Mouse (Mus musculus): ENCODE data around the gene Mrps18a.

Gene Mrps18a

DNA sequence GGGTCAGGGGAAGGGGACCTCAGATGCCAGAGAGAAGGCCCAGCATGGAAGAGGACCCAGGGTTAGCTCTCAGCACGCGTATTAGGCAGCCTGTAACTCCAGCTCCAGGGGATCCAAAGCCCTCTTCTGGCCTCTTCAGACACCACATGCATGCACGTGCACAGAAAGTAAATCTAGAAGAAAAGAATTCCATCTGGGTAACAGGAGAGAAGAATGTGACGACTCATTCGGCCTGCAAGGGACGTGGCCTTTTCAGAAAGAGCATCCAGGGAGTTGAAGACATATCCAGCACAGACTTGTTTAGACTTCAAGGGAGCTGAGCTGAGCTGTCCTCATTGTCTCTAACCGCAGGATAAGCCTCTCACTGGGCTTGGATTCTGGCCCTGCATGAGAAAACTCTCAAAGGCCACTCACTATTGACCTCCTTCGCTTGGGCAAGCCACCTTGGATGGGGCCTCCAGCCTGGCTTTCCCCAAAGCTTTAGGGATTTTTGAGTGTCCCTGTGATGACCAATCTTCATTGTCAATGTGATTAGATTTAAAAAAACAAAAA is 8.1 kb upstream of the Mrps18a start:
- no peak for DNase-seq

DNA sequence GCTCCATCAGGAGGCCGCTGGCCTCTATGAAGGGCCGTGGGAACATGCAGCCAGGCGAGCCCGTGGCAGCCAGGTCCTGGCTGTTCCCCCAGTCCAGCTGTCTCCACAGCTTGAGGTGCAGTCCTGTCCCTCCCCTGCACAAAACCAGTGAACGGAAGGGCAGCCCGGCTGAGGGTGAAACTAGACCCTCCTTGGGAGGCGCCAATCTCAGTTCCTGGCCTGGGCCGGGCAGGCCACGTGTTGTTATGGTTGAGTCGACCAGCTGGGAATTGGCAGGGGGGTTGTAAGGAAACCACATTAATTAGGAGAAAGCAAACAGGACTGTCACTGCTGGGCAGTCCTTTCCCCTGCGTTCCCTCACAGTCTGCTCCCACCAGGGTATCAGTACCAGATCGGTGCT is 6.3 kb upstream of the Mrps18a start:
- no peak for DNase-seq

DNA sequence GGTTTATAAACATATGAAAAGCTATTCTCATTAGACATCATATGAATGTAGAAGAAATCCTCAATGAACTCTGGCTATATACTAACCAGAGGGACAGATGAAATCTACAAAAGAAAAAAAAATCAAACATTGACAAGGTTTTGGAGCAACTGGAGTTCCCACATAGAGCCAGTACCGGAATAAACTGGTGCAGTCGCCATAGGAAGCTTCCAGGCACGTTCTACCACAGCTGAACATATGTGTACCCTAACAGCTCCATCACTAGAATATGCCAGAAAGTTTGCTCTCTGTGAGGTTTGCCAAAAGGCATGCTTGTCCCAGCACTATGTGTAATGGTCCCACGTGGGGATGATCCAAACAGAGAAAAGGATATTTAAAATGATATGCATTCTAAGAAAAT is 2.5 kb upstream of the Mrps18a start:
- no peak for DNase-seq

DNA sequence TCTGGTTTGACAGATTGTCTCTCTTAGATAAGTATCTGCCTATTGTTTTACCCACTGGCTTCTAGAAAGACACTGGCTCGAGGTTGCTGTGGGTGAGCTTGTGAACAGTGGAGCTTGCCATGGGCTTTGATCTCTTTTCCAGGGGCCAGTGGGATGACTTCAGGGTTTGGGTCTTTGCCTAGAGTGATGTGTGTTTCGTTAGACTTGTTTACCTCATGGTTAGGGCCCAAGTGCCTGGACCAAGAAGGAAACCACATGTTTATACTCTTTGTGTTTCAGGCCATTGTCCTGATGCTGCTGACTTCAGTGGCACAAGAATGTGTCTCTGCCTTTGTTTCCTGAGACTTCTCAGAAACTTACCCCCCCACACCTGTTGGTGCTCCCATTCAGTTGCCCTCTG is 4.7 kb downstream of the Mrps18a start:
- DNase-seq = no peak

DNA sequence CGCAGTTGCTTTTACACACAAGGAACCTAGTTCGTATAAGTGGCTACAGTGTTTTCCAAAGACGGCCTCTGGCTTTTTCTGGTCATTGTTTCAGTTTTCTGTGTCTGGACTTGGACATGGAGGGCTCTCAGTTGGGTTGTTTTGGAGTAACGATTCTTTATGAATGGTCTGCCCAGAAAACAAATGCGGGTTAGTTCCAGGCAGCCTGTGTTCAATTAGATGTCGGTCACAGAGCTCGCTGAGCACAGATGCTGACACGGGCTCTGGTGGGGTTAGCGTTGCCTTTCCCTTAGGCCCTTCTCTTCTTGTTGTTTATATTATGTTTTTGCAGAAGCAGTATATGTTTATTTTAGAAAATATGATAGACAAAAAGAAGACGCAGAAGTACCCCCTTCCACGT is 5.4 kb downstream of the Mrps18a start:
- DNase-seq = no peak

DNA sequence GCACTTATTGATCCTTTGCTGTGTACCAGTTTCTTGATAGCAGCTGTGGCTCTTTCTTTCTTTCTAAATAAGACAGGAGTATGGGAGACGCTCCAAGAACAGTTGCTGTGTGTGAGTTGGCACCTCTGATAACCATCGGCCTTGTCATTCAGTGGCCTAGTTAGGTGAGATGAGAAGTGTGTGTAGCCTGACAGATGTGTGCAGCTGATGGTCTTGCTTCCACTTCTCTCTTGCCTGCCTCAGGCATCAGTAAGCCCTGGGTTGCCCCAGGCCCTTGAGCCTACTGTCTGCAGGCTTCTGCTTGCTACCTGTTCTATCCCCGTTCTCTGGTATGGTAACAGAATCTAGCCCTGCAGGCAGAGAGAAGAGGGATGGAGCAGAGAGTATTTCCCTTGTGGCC is 6.1 kb downstream of the Mrps18a start:
- DNase-seq = no peak

DNA sequence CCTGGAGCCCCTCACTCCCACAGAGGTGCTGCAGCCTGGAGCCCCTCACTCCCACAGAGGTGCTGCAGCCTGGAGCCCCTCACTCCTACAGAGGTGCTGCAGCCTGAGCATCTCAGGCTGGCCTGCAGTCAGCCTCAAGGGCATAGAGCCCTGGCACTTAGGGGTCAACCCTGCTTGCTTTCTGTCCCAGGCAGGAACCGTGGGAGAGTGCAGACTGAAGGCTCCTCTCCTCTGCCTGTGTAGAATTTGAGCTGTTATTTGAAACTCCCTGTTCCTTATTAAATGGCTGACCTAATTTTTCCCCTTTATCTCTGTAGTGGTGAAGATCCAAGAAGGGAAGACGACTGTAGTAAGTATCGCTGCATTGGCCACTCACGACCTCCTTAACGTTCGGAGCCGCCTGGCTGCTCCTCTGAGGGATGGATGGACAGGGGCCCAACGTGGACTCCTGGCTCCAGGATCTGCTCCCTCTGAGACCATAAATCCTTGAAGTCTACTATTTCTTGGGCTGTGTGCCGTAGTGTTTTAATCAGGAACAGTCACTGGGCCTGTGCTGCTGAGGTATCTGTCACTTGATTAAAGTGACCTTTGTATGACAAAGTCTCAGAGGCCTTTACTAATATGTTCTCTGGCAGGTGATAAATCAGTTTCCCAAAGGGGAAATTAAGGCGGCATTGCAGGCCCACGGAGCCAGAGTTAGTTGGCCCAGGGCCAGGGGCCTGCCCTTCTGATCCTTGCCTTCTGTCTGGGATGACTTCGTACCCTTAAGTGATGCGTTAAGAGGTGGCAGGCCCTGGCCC is 7.0 kb downstream of the Mrps18a start:
- no peak for DNase-seq

DNA sequence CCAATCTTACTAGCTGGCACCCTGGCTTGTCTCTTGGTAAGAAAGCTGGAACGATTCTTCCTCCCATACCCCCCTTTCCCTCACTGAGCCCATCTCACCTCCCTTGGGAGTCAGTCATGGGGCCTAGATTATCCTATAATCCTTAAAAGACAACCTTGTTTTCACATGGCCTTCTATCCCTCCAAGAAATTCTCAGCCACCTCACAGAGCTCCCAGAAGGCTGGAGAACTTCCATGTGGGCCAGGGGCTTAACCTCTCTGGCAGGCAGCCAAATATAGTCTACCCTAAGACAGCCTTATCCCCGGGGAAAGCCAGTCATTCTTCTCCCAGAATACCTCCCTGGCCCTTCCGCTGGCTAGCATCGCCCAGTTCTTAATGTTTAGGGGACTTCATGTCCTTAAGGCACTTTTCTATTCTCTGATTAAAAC is 7.7 kb downstream of the Mrps18a start:
- DNase-seq = no peak

DNA sequence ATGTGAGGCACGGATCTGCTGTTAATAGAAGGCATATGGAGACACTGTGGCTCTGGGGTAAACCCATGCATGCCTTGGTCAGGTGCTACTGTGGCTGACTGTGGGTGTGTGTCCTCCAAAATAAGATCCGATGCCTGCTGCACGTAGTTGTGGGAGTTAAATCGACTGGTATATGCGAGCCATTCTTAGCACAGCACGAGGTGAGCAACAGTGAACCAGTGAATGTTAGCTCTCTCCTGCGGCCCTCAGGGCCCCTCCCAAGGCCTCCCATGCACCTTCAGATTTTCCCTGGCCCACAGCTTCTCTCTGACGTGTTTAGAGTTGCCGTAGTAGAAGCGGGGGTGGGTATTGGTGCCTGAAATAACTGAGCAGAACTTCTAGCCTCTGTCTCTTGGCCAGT is 8.9 kb downstream of the Mrps18a start:
- DNase-seq = no peak

DNA sequence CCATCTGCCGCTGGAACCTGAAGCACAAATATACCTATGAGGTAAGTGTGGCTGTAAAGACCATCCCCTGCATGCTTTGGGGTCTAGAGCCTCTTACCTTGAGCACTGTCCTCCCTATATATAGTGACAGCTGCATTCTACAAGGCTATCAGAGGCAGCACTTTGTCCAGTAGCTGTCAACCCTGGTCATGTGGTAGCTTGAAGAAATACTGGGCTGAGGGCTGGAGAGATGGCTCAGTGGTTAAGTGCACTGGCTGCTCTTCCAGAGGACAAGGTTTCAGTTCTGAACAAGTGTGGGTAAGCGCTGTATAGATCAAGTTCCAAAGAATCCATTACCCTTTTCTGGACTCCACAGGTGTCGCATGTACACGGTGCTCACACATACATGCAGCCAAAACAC is 12.0 kb downstream of the Mrps18a start:
- no peak for DNase-seq

DNA sequence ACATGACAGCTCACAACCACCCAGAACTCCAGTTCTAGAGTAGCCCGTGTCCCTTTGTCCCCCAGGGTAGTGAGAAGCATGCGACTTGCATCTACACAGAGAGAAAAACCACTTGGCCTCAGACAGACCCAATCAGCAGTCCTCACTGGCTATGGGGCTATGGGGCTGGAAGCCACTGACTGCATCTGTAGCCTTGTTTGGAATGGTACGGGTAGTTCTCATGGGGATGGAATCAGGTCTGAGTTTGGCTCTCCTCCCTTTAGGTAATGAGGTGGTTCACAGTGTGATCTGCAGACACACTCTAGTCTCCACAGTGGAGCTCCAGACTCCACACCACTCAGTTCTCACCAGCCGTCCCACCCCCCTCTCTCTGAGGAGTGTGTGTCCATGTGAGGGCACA is 12.5 kb downstream of the Mrps18a start:
- no peak for DNase-seq

DNA sequence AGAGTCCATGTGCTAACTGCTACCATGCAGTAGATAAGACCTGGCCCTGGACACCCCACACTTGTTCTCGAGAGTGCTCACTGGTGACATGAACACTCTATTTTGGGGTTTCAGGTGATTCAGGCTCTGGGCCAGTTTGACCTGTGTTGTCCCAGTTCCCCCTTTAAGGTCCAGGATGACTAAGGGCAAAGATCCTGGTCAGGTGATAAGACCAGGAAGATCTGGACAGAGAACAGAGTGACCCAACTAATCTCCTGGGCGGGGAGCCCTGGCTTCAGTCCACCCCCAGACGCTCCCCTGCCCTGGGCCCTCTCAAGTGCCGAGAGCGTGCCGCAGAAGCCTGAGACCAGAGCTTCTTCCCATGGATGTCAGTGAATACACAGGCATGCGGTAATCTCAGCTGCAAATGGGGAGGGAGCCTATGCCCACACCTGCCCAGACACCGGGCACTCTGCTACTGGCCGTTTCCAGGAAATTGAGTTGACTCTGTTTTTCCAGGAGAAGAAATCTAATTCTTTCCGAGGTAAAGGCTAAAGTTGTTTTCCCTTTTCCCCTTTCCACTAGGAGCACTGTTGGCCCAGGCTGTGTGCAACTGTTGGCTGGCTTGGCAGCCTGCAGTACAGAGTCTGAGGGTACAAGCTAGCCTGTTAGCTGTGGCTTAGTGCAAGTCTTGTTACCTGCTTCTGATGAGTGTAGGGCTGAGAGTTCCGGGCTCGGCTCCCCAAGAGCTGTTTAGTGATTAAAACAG is 13.3 kb downstream of the Mrps18a start:
- DNase-seq = no peak

DNA sequence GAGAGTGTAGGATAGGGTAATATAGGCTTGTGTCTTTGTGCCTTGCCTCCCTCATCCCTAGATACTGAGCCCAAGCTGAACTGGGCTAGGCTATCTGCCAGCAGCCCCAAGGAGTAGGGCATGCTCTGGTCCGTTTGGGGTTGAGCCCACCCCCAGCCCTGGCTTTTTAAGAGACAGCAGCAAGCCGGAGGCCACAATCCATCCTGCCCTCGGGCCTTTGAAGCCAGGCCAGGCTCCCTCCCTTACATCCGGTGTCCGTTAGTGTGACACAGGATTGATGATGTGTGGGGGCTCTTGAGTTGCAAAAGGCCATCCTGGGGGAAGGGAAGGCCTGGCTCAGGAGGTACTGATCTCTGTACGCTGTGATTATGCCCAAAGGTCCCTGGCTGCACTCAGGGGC is 15.8 kb downstream of the Mrps18a start:
- DNase-seq = no peak

DNA sequence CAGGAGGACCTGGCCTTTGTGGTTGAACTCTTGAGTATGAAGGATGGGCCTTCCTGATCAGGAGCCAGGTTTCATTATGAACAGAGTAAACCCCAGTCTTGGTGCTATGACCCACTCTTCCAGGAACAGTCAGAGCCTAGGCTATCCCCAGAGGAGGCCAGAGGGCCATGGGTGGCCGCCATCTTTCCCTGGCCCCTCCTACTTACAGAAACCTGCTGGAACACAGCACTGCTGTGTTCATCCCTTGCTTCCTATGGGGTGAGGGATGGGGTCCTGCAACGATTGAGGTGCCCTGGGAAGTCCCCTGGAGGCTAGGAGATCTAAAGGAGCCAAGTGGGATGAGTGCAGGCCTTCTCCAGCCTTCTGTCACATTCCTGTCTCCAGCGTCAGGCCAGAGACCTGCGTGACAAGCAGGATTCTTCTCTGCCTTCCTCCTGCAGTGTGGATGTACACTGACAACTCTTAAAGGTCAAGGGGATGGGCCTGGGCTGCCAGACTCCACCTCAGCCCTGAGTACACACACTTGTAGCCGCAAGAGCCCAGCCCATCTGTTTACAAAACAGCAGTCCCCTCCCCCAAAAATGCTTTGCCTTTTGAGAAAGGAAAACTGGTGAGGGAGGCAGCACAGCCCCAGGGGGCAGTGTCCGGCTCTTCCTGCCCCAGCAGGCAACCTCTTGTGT is 17.2 kb downstream of the Mrps18a start:
- DNase-seq = no peak

DNA sequence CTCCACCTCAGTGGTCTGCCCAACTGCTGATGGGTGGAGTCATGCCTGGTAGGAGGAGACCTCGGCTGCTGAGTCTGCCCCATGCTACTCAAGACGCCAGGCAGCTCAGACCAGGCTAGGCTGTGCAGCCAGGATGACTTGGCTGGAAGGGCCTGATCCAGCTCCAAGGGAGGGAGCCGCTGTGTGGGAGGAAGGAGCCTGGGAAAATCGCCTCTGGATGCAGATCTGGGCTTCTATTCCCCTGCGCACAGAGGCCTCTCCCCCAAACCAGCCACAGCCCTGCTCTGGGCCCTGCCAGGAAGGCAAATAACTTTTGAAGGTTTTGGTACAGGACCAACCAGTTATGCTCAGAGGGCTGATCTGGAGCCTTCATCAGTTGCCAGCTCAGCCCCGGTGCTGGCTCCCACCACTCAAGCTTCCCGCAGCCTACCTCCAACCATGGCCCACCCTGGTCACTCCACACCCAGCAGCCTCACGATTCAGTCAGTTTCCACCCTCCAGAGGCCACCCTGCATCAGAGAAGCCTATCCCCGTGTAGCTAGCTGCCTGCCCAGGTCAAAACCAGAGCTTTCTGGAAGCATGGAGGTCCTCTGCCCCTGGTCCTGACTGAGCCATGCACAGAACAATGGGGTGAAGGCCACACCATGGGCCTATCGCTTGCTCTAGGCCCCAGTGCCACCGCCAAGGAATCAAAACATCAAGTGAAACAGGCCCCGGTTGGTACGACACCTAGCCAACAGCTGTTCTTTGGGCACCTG is 19.1 kb downstream of the Mrps18a start:
- DNase-seq = no peak

DNA sequence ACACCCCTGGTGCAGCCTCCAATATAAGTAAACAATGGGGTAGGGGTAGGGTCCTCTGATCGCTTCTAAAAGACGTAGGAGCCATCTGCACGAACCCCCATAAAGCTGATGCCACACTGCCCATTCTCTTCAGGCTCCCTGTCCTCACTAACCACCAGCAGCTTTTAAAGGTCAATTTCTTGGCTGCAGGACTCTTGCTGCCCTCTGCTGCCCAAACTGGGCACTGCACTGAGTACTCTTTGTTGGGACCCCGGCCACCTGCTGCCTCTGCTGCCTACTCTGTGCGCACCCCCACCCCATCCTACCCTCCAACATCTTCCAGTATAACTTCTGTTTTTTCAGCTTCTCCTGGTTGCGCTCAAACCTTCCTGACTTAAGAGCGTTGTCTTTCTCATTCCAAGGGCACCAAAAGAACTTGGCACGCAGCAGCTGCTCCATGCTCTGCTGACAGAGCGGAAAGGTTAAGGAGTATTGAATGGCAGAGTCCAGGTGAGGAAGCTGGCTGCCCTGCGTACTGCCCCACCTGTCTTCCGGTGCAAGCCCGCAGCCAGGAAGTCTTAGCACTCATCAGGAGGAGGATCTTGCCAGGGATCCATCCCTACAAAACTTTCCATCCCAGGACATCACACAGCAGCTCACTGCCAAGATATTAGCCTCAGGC is 21.4 kb downstream of the Mrps18a start:
- DNase-seq = peak; percentile 75

DNA sequence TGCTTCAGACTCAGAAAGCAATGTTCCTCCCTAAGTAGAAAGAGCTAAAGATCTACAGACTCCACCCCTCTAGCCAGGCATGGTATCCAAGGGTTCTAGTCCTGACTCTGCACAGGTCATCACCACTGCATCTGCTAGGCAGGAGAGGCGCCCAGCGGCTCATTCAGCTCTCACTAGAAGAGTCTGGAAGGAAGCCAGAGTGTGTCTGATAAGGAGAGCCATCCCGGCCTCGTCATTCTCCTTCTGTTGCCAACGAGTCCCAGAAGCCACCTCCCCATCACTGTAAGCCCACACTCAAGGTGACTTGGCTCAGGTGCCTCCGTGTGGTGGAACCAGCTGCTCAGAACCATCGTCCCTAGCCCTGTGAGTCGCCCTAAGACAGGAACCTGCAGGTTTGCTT is 22.1 kb downstream of the Mrps18a start:
- DNase-seq = no peak

DNA sequence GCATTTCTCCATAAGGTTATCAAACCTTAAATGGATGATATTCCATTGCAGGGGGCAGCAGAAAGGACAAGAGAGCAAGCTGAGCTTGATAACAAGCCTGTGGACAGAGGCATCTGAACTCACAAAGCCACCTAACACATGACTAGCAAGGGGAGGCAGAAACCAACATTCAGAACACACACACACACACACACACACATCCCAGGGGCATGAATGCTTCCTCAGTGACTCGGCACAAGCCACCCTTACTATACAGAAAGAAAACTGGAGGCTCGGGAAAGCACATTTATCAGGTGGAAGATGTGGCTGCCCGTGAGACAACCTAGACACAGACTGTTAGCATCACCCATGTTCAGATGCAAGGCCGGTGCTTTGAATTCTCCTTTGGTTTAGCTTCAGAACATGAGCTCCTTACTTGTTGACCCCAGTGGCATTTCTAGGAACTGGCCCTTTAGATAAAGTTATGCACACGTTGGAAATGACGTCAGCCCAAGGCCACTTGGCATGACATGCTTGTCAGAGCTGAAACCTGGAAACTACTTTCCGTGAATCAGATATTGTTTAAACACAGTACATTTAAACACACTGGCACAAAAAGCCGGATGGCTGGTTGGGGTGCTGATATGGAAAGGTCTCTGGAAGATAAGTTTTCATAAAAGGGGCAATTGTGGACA is 27.9 kb downstream of the Mrps18a start:
- DNase-seq = no peak

DNA sequence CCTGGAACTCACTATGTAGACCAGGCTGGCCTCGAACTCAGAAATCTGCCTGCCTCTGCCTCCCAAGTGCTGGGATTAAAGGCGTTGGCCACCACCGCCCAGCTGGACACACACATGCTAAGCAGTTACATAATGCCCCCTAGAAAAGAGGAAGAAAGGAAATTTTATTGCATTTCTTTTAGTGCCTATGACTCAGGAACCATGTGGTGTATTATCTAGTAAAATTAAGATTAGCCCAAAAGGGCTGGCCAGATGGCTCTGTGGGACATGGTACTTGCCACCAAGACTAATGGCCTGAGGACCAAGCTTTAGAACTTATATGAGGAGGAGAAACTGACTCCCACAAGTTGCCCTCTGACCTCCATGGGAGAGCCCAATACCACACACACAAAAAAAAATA is 29.1 kb downstream of the Mrps18a start:
- DNase-seq = no peak

DNA sequence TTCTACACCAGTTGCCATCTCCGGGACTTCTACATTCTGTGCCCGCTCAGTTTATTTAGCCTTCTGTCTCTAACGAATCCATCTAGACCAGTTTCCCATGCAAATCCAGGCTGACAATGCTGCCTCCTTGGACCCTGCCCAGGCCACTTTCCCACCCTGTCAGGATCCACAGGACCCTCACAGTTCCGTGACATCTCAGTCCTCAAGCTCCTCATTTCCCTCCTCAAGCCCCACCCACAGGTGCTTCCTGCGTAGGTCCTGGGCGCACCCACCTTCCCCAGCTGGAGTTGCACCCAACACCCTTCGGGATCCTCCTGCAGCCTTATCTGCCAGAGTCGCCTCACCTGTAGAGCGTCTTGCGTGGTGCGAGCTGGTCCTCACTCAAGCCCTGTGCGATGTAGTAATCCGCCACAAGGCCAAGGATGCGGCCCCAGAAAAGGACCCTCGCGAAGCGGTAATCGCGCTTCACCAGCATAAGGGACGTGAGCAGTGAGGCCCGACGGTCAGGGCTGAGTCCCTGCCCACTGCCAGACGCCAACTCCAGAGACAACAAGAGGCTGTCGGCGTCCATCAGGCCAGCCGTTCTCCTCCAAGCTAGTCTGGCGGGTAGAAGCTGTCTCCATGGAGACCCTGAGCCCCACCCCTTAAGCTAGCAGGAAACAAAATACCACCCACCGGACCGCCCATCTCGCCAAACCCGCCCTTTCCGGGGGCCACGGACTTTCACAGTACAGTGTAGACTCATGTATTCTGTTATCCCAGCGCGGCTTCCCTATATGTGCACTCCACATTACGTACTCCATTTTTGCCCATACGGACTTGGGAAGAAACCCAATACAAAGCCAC is 33.0 kb downstream of the Mrps18a start, which contains the start of gene Rsph9:
Gene Rsph9 (minus strand): TSS at position 639 of the 846 bp plus-strand sequence.
- no peak for DNase-seq

All from cerebellum, adult 9-10 months (tissue).